Mouse (Mus musculus) urinary bladder, postnatal 4 days (tissue): ENCODE data around the gene Zfp944.
A peak's percentile ranks its signal among the peaks of the same experiment; 100 is the strongest.
"Not testable (repeated sequence)": the region's sequence is repeated elsewhere in the genome, so short reads cannot be mapped to it uniquely, and the experiment has no call there.

Experiments
- DNase-seq, 2 experiments: peaks; one replicate each; pipeline ENCODE4 v3.0.0; 2021 to 2022; ENCODE audit warnings: low spot score in 2 of 2

The Zfp944 gene

DNA sequence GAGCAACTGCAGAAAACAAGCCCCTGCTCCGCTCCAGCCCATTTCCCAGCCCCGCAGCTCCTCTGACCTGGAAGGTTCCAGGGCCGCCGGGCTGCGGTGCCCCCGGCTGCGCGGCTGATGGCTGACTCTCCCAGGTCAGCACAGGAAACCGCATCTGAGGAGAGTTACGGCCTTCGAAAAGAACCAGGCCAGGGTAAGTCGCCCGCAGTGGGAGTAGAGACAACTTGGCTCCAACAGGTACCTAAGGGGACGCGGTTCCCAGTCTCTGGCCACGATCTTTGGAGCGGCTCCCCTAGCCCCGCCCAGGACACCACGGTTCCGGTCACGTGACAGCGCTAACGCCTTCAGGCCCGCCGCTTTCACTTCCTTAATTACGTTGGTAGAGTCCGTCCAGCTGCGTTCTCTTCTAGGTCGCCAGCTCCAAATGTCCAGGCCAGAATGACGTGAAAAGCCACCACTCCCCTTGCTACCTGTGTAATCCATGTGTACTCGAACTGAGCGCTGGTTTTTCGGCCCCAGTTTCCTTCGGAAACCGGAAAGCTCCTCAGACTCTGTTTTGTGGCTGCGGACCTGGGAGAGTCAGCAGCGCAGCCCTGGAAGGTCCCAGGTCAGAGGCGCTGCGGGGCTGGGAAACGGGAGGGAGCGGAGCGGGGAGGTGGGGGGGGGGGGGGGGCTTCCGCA is at the start of gene Zfp944, which contains the start of gene Zfp758:
Gene Zfp944 (minus strand): TSS at position 300 of the 681 bp plus-strand sequence.
Gene Zfp758 (plus strand): TSS at position 353 of the 681 bp plus-strand sequence.
- peak in 1 of 2 experiments; percentile 38 for DNase-seq

DNA sequence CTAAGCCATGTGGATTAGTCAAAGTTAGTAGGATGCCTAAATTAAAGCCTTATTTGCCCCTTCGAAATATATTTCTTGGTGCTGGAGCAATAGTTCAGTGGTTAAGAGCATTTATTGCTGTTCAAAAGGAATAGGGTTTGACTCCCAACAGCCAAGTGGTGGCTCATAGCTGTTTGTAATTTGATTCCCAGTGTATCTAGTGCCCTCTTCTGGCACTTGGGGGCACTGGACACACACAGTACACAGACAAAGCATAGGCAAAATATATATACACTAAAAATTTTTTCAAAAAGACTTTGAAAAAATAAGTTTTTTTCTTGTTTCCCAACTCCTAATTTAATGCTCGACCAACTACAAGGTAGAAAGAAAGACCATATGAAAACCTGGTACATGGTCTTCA is 49.6 kb upstream of the Zfp944 start:
- no peak for DNase-seq

DNA sequence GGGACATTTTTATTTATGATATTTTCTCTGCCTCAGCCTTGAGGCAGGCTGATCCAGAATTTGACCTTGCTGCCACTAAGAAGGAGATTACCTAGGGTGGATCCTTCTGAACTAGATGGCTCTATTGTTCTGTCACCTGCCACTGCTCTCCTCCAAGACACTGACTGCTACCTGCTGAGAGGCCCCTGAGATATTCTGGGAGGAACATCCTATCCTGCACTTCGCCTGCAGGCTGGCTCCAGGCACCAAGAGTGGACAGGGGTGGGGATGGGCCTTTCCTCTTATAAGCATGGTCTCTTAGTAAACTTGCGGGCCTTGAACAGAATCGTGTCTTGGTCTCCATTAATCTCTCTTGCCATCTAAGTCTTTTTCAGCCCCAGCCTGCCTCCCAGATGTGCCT is 2.7 kb upstream of the Zfp944 start:
- DNase-seq = no peak

DNA sequence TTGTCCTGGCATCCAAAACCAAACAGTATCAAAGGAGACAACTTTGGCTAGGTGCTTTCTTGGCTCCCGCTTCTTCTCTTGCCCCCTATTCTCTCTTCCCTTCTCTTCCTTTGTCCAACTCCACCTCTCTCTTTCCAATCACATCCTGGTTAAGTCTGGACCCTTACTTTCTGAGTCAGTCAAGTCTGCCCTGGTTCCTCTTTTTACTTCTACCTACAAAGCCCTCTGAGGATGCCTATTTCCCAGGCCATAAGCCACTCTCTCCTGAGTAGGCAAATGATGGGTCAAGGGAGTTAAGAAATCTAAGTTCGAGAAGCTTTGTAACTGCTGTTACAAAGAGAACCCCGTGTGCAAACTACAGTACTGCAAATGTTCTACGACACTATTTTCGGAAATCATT is 628 bp downstream of the Zfp944 start:
- DNase-seq = no peak

DNA sequence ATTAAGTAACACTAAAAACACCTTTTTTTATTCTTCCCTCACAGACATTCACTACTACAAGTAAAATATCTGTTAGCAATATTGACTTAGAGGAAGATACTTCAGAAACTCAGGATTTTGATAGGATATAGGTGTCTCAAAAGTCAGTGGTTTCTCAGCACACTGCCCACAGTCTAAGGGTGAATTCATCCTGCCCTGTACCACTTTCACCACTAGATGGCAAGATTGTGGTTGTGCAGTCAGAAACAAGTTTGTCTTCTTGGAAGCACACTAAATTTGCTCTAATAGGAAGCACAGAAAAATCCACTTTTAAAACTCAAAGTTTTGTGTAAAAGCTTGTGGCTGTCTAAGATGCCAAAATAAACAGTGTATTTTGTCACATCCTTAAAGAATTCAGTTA is 8.4 kb downstream of the Zfp944 start:
- DNase-seq = no peak

DNA sequence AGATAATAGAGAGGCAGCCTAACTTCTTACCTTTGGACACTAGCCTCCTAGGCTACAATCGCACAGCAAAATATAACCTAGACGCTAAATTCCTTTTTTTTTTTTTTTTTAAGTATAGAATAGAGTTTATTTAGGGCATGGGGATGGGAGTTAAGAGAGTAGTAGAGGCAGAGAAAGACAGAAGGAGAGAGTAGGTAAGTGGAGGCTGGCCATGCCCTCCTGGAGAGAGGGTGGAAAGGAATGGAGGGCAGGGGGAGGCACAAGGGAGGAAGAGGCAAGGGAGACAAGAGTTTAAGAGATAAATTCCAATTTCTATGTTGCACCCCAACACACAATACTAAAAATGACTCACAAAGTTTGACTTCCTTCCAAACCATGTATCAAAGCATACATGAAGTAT is 46.0 kb downstream of the Zfp944 start:
- DNase-seq = not testable (repeated sequence)

DNA sequence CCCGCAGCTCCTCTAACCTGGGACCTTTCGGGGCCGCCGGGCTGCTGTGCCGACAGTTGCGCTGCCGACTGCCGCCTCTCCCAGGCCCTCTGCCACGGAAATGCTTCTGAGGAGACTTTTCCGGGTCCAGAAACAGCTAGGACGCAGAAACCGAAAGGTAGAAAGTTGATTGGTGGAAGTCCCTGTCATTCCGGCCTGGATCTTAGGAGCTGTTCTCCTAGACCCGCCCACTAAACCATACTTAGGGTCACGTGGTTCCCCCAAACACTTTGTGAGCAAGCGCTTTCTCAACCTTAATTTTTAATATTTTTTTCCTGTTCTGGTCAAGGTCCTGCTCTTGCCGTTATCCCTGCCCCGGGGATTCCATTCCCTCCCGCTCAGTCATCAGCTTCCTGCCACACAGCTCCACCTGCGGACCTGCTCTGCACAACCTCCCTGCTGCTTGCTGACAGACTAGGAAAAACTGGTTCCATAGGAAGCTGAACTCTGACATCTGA is 46.4 kb downstream of the Zfp944 start, which contains the start of gene CT030661.1:
Gene CT030661.1 (minus strand): TSS at position 108 of the 497 bp plus-strand sequence.
- DNase-seq = peak; percentile 78 to 82

DNA sequence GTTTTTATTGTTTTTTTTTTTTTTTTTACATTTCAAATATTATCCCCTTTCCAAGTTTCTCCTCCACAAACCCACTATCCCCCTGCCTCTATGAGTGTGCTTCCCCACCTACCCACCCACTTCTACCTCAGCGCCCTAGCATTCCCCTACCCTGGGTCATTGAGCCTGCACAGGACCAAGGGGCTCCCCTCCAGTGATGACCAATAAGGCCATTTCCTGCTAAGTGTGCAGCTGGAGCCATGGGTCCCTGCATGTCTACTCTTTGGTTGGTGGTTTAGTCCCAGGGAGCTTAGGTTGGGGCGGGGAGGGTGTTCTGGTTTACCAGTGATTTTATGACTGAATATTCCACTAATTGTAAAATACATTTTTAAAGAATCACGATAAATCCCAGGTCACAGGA is 47.0 kb downstream of the Zfp944 start:
- DNase-seq = not testable (repeated sequence)
